Mouse (Mus musculus) brain, adult 2 months (tissue): ENCODE measurements at regions not wholly inside any gene's neighbourhood (a gene's known extent, or its start where the extent isn't known, plus 50 kb on each side); places are given as distances from the start of the nearest gene placed in this dataset.

Experiments used
- DNase-seq: peaks from one replicate; pipeline ENCODE4 v3.0.0; 2011; ENCODE audit warnings: low read depth, low spot score

DNA sequence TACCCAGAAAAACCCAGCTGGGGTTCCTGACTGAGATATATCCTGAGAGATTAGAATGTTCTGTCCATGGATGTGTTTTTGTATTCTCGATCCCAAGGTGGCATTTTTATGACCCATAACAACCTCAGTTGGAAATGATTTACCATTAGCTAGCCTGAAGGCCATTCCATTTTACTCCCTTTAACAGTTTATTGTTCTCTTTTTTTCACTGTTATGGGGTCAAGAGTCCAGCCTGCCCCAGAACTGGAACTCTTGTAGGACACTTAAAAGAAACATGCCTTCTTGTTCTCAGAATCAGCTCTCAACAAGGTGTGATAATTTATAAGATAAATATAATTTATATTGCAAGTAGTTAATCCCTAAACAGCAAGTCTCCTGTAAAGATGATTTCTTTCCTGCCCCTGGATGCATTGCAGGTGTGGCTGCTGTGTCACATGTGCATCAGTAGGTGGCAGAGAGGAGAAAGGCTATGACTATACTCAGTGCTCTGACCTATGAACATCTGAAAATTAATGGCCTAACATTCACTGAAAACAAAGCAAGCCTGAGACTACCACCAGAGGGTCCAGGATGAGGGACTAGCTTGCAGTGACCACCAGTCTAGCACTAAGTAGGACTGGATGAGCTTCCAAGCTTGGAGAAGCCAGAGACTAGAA lies 181.6 kb upstream of the Gm527 start:
- no peak for DNase-seq

DNA sequence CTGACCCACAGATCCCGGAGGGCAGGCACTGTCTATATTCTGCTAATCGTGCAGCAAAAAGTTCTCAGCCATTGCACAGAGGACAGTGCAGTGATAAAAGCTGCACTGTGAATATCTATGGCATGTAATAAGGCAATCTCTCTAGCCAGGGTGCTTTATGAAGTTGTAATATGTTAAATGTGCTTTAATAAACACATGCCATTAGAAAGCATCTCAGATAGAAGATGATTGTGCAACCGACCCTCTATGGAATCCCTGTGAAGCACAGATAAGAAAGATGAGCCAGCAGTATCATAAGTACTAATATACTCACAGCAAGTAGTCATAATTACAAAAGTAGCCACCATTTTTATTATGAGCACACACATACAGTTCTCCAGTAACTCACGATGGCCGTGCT lies 214.3 kb upstream of the Gm527 start:
- no peak for DNase-seq

DNA sequence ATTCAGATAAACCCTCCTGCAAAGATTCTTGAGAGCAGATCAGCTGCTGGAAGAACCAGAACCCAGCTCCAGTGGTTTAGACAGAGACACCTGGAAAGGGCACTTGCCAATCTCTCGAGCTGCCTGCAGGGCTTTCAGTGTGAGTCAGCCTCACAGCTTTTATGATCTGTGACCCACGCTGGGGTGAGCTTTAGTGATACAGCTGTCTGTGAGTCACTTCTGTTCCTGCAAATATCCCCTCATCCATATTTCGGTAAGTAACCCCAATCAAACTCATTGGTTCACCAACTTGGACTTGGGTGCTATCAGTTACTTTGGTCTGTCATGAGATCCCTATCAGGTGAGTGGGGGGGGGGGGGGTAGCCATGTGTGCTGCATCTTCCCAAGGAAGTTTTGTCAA lies 216.6 kb upstream of the Gm527 start:
- DNase-seq: peak; percentile 14

GRCm38 (mm10) chr12:64695343-64695742 lies 220.9 kb upstream of the Fscb start:
- DNase-seq: no peak

- DNase-seq: no peak
Measured at GRCm38 (mm10) chr12:64692196-64693169, 218.0 kb upstream of the Fscb start.

- DNase-seq: no peak
Measured at GRCm38 (mm10) chr12:64689642-64690041, 215.2 kb upstream of the Fscb start.

DNA sequence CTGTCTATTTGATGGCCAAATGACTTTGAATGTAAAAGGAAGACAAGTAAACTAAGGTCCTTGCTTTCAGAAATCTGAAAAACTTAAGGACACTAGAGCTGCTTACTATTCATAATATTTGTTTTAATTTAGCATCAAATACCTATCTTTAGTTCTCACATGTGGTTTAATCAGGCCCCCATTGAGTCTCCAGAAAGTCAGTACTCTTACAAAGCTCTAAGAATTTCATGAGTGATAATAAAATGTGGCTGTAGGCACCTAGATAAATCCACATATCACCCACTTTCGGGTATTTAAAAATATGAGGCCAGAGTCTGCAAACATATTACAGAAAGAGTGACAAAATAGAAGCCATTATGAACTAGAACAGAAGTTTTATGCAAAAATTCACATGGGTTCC lies 214.1 kb upstream of the Fscb start:
- no peak for DNase-seq

DNA sequence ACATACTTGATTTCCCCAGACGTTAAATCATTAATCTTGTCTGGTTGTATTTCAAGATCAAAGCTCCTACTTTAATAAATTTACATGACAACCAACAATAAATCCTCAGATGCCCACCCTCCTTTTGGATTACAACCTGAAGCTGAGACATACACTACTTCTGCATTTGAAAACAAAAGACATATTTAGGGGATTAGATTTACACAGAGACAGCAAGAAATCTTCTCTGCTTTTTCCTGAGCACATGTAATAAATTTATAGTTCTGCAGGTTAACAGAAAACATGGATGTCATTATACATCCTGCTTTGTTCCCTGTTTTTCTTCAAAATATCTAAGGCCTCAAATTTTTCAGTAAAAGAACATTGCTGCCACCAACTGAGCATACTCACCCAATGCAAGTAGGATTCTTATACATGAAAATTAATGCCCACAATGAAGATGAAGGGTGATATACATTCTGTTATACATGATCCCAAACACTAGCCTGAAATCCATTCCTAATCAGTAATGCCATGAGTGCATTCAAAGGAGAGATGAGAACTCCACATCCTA lies 166.4 kb upstream of the Fscb start:
- peak; percentile 64 for DNase-seq

DNA sequence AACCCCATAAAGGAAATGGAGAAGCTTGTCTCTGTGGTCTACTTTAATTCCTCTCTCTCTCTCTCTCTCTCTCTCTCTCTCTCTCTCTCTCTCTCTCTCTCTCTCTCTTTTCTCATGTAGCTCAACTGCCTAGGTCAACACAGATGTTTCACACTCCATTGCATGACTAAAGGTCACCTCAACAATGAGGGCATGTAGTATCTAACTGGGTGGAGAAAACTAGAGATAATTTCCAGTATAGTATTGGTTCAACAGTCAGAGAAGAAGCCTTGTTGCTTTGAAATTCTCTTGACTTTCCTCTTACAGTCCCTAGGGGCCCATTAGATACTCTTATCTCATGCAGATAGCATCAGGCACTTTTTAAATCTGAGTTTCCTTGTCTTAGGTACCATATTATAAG lies 140.4 kb upstream of the Fscb start:
- DNase-seq: no peak
